Mouse (Mus musculus): Measurements from ENCODE around the gene Bcl6.

Gene Bcl6

DNA sequence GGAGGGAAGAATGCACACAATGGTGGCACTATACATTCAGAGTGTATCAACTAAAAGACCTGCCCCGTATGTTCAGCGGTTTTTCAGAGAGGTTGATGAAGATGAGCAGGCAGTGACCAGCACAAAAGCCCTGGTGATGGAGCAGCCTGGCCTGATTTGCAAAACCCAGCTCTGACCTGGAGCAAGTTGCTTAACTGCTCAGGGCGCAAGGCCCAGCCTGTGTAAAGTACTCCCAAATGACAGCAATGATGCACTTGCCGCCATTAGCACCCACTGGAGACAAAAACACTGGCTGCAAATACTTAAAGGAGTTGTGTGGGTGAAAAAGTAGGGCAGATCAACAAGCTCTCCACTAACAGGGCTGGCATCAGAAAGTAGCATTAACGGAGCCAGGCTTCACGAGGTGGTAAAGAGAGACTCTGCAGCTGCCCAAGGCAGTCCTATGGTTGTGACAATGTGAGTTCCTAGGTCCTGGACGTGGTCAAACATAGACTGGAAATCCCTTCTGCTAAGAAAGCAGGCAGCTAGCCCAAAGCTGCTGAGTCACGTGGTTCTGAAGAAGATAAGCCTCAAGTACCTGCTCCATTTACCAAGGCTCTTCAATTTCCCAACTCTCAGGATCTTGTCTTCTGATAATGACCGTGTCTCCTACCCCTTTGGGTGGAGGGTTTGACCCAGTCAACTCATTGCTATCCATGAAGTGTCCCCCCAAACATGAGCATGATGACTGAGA lies 14.9 kb downstream of the Bcl6 start:
- no peak for DNase-seq (ENCODE audit: low read depth, low spot score)

DNA sequence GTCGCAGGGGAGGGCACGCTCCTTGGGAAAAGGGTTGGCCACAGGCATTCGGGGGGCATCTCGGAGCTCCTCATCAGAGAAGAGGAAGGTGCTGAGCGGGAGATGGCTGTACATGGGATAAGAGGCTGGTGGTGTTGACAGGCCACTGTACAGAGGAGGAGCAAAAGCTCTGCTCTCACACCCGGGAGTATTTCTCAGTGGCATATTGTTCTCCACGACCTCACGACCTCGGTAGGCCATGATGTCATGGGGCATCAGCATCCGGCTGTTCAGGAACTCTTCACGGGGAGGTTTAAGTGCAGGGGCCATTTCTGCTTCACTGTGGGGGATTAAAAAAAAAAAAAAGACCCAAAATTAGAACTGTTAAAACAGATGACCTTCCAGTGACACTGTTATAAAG lies 15.8 kb downstream of the Bcl6 start:
- DNase-seq (ENCODE audit: low read depth, low spot score): no peak

- no peak for DNase-seq (ENCODE audit: low read depth, low spot score)
Observed at GRCm38 (mm10) chr16:23972126-23972740, 16.4 kb downstream of the Bcl6 start.

GRCm38 (mm10) chr16:23969919-23970318 lies 18.7 kb downstream of the Bcl6 start:
- DNase-seq (ENCODE audit: low read depth, low spot score): no peak

GRCm38 (mm10) chr16:23968888-23969287 lies 19.8 kb downstream of the Bcl6 start:
- no peak for DNase-seq (ENCODE audit: low read depth, low spot score)

DNA sequence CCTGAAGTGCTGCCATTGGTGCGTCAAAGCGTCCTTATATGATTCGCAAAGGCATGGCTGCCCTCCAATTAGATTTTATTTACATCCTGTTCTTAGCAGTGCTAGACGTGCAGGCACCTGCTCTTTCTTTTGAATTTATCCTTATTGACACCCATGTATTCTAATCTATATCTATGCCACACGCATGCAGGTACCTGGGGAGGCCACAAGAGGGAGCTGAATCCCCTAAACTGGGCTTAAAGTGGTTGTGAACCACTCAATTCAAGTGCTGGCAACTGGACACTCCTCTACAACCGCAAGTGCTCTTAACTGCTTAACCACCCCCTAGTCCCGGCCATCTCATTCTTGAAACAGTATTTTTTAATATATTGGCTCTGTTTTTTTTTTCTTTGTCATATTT lies 21.4 kb downstream of the Bcl6 start:
- DNase-seq (ENCODE audit: low read depth, low spot score): no peak

DNA sequence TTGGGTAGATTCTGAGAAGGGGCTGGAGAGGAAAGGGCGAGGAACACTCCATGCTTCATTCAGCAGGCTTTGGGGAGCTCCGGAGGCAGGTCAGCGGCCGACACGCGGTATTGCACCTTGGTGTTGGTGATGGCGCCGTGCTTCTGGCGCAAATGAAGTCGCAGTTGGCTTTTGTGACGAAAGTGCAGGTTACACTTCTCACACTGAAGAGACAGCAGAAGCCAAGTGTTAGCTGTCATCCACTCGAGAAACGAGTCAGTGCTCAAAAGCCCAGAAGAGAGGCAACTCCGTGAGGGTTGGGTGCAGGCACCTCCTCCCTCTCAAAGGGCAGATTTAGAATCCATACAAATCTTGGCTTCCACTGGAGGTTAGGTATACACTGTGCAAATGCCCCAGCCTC lies 22.6 kb downstream of the Bcl6 start:
- DNase-seq (ENCODE audit: low read depth, low spot score): no peak

DNA sequence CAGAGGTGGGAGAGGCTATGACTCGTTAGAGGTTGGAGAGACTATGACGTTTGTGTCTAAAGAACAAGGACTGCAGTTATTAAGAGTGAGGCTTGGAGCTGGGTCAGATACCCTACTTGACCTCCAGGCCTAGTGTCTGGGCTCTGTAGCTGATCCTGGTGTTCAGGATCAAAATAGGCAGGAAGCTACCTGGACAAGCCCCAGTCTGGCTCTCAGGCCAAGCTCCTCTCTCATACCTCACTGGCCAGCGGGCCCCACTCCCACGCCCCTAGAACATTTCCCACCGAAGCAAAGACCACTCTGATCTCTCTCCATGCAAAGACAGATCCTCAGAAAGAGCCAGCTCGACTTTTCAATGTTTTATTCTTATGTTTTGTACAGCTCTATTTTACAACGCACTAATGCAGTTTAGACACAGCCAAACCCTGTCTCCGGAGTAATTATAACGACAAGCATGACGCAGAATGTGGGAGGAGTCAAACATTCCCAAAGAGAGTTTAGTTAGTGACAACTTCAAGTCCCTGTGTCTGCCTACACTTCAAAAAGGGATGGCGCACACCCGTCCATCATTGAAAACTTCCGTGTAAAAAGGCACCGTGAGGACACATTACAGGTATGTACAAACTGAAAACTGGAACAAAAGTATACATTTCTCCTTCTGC lies 23.8 kb downstream of the Bcl6 start:
- no peak for DNase-seq (ENCODE audit: low read depth, low spot score)

- peak; percentile 85 for DNase-seq (ENCODE audit: low read depth, low spot score)
Observed at GRCm38 (mm10) chr16:23963896-23964668, 24.6 kb downstream of the Bcl6 start.

GRCm38 (mm10) chr16:23962401-23962800 lies 26.3 kb downstream of the Bcl6 start:
- no peak for DNase-seq (ENCODE audit: low read depth, low spot score)

GRCm38 (mm10) chr16:23958938-23959337 lies 29.7 kb downstream of the Bcl6 start:
- DNase-seq (ENCODE audit: low read depth, low spot score): no peak

DNA sequence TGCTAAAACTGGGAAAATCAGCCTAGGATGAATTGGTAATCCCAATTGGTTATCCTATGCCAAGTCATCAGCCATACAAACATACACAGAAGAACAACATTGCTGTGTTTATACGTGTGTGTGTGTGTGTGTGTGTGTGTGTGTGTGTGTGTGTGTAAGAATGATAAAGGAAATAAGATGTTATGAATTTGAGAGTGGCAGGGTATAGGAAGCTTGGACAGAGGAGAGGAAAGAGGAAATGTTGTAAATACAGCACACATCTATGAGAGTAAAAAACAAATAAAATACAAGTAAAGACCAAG lies 34.7 kb downstream of the Bcl6 start:
- no peak for DNase-seq (ENCODE audit: low read depth, low spot score)

- DNase-seq (ENCODE audit: low read depth, low spot score): no peak
Observed at GRCm38 (mm10) chr16:23953189-23953958, 35.3 kb downstream of the Bcl6 start.

DNA sequence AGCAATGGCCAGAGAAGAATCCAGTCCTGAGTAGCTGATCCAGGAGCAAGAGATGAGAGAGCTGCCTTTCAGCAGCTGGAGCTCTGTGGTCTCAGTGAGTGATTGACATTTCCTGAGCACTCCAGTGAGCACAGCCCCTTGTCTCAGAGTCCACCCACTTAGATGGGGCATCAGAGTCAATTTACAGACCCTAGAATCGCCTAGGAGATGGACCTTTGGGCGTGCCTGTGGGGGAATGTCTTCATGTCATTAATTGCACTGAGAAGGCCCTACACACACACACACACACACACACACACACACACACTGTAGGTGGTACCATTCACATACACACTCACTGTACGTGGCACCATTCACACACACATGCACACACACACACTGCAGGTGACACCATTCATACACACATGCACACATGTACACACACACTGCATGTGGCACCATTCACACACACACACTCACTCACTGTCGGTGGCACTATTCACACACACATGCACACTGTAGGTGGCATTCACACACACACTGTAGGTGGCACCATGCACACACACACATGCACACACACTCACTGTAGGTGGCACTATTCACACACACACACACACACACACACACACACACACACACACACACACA lies 36.4 kb downstream of the Bcl6 start:
- DNase-seq (ENCODE audit: low read depth, low spot score): no peak

DNA sequence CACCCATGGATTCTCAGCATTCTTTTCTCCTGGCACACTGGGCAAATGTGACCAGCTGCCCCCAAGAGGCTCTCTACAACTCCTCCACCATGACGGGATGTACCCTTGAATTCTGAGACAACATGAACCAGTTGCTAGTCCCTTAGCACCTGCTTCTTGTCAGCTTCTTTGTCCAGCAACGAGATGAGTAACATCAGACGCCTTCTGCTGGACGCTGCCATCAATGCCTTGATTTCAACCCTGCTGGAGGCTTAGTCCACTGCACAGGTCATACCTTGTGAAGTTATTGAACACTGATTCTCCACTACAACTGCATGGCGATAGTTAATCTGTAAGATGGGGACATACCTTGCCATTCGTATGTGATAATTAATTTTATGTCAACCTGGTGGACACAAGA lies 41.0 kb downstream of the Bcl6 start:
- DNase-seq (ENCODE audit: low read depth, low spot score): no peak

DNA sequence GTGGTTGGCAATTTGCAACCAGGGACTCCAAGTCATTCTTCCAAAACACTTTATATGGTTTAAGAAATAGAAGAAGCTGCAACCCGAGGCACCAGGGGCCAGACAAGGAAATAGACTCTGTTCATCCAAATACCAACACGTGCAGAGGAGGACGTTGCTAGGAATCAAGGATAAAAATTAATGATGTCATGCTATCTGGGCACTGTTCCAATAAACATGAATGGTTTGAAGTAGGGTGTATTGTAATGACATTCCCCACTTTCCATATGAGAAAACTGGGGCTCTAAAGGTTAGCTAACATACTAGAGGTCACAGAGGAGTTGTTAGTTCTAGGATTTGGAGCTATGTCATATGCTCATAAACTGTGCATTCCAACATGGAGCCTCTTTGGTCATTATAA lies 43.9 kb downstream of the Bcl6 start:
- no peak for DNase-seq (ENCODE audit: low read depth, low spot score)

DNA sequence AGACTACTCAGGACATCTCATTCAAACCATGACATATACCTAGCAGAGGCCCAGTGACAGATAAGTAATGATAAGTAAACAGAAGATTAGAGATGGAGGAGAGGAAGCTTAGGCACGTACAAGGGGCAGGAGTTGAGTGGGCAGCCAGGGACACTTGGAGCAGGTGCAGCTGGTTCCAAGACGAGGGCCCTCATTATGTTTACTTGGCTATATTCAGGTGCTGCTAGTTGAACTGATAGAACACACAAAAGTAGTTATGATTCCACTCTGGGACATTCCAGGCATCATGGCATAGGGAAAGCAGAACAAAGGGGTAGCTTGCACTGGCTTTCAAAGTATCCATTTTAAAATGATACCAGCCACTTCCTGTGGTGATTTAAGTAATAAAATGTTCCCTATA lies 54.3 kb downstream of the Bcl6 start:
- DNase-seq (ENCODE audit: low read depth, low spot score): no peak

DNA sequence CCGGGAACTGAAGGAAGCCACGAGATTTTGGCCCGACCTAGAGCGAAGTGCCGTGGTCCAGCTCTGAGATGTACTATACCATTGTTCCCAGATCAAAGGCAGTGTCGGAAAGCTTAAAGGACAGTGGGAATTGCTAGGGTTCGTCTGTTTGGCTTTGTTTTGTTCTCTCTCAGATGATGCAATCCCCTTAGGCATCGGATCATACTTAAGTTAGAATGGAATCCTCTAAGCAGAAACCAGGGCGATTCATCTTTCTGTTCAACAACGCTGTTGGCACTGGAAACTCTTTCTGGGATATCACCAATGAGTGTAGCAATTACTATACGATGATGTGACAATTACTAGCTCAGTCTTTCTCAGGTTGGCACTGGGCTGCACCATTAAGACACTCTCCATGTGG lies 56.4 kb downstream of the Bcl6 start, which contains the start of gene Rtp2:
Rtp2 (minus strand) TSS at position 101 of the 400 bp plus-strand sequence.
- no peak for DNase-seq (ENCODE audit: low read depth, low spot score)

DNA sequence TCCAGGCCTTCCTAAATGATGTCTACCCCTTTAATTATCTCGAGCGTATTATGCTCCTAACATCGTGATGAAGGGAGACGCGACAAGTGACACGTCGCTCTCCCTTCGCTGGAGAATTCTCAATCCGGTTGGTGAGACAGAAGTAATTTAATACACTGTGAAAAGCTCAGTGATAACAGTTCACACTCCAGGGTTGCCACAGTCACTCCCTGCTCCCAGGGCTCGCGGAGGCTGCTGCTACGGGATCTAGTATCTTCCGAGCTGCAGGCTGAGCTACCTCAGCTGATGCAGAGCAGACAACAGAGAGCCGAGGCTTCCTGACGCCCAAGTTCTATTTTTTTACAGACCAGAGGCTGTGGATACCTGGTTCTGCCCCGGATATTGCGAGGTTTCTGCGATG lies 57.4 kb downstream of the Bcl6 start:
- DNase-seq (ENCODE audit: low read depth, low spot score): no peak

- no peak for DNase-seq (ENCODE audit: low read depth, low spot score)
Observed at GRCm38 (mm10) chr16:23930426-23931073, 58.1 kb downstream of the Bcl6 start.

Data from skeletal muscle tissue, adult 2 months (tissue).